Mouse (Mus musculus) thymus, postnatal 14 days (tissue): Measurements from ENCODE around the gene Mphosph10.

Source experiments
- DNase-seq: peaks from one replicate; pipeline ENCODE4 v3.0.0; 2021

Mphosph10 gene

GRCm38 (mm10) chr7:64349147-64349861 is 42.8 kb downstream of the Mphosph10 start:
- no peak for DNase-seq

DNA sequence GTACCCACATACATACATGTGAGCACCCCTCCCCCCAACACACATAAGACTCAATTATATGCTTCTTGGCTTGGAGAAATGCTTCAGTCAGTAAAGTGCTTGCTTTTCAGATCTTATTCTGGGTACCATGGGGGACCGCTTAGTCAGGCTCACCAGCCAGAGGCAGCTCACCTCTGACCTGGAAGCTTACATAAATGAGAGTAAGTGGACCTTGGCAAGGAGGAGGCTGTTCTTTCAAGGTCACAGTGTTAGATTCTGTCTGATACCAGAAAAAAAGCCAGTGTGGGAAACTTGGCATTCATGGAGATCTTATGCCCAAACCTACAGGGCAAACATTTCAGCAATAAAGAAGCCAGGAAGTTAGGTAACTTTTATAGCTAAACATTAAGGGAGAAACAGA is 44.3 kb downstream of the Mphosph10 start:
- no peak for DNase-seq

DNA sequence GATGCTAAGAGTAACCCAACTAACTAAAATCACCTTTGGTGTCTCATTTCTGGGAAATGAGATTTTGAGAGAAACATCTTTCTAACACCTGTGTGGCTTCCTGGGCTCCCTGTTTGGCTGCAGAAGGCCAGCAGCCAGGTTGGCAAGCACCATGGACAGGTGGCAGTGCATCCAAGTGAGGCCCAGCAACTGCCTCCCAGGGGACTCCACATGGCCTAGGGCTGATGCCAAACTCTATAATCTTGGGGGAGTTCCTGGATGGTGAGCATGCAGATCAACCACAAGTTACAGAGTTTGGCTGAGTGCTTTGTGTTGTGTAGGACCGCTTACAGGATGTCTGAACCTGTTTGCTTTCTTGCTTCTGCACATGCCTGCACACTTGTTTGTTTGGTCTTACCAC is 59.4 kb downstream of the Mphosph10 start:
- no peak for DNase-seq

GRCm38 (mm10) chr7:64331309-64331708 is 60.8 kb downstream of the Mphosph10 start:
- DNase-seq: no peak

GRCm38 (mm10) chr7:64327486-64327885 is 64.6 kb downstream of the Mphosph10 start:
- DNase-seq: no peak

GRCm38 (mm10) chr7:64326892-64327291 is 65.2 kb downstream of the Mphosph10 start:
- DNase-seq: peak; percentile 92
